Mouse (Mus musculus): ENCODE data around the gene Ptbp2.

Gene Ptbp2

GRCm38 (mm10) chr3:119701467-119701866 lies 82.8 kb downstream of the Ptbp2 start:
- DNase-seq (ENCODE audit: extremely low read depth, insufficient read length, low spot score): no peak

- no peak for DNase-seq (ENCODE audit: extremely low read depth, insufficient read length, low spot score)
Measured at GRCm38 (mm10) chr3:119684741-119685140, 99.5 kb downstream of the Ptbp2 start.
